Mouse (Mus musculus) lung, postnatal 10 days (tissue): Measurements from ENCODE around the gene Ftsj1.

Experiments
- DNase-seq: peaks from one replicate; pipeline ENCODE4 v3.0.0; 2021

Gene Ftsj1

DNA sequence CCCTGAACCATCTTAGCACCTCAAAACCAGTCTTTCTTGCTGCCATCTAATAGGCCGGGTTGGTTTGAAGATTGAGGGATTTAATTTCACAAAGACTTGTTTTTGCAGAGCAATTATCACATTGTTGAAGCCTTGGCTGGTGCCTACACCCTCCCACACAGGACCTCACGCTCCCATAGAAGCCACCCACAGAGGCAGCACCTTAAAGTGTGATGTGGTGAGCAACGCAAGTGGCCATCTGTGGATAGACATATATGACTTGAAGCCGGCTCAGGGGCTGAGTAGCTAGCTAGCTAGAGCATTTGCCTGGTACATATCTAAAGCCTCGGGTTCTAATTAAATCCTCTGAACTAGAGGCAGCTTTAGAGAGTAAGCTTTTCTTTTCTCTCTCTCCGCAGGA is 34.8 kb downstream of the Ftsj1 start:
- DNase-seq: no peak

DNA sequence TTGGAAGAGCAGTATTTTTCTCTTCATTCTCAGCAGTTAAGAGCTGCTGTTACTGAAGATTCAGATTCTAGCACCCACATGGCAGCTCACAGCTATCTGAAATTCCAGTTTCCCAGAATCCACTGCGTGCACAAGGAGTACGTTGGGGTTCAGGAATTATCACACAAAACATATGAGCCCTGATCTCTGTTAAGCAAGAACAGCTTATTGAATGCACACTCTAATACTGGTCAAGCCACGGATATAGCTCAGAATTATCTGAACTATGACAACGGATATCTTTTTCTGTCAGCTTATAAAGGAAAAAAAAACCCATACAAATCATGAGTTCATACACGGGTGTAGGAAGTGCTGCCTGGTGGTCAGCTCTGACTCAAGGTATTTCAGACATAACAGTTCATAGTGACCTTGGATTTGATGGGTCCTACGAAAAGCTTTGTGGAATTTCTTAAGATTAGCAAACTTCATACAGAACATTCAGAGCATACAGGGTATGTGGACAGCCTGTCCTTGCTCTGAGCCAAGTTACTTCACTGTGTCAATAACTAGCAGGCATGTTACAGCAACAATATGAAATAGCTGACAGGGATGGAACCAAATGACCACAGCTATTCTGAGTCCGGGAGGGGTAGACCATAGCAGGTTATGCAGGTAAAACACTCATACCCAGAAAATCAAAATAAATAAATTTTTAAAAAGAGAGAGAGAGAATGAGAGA is 40.6 kb downstream of the Ftsj1 start:
- no peak for DNase-seq

DNA sequence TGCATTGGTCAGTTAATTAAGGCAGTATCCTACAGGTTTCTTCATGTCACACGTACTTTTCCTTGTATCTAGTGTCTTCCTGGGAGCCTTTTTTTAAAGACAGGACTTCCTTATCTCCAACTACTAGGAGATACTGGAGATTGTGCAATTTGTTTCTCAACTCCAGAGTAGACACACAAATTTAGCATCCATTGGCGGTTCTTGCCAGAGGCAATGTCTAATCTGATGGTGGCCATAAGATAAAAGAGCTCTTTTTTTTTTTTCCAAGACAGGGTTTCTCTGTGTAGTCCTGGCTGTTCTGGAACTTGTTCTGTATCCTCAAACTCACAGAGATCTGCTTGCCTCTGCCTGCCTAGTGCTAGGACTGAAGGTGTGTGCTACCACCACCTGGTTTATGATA is 42.5 kb downstream of the Ftsj1 start:
- no peak for DNase-seq

DNA sequence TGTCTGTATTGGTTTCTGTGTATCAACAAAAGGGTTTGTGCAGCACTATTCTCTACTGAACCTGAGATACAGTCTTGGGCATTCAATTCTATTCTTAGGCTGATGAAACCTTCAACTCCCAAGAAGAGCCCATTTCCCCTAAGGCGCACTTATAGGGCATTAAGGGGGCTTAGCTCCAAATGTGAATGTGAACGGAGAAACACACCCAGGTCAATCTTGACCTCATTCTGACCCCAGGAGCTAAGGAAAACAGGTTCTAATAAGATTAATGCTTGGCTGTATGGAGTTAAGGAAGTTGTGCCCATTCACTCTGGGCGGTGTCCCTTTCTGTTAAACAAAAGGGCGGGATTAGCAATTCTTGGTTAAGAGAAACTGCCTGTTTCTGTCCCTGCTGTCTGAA is 45.0 kb downstream of the Ftsj1 start:
- DNase-seq: no peak

DNA sequence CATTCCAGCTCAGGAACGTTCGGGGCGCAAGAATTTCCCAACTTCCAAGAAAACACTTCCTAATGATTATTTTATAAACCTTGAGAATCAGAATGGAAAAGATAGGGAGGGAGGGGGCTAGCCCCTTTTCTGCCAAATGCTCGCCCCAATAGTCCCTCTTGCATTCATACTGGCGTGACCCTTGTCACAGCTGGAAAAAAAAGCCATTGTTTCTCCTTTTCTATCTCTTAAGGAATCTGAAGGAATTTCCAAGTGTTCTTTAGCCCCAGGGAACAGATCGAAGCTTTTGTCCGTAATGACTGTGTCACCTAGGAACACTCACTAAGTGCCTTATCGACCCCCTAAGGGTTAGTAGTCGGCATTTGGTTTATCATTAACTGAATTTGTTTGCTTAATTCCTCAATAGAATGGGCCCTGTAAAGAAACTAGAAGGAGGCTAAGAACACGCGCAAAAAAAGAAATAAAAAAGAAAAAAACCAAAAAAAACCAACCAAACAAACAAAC is 45.5 kb downstream of the Ftsj1 start:
- DNase-seq: no peak

DNA sequence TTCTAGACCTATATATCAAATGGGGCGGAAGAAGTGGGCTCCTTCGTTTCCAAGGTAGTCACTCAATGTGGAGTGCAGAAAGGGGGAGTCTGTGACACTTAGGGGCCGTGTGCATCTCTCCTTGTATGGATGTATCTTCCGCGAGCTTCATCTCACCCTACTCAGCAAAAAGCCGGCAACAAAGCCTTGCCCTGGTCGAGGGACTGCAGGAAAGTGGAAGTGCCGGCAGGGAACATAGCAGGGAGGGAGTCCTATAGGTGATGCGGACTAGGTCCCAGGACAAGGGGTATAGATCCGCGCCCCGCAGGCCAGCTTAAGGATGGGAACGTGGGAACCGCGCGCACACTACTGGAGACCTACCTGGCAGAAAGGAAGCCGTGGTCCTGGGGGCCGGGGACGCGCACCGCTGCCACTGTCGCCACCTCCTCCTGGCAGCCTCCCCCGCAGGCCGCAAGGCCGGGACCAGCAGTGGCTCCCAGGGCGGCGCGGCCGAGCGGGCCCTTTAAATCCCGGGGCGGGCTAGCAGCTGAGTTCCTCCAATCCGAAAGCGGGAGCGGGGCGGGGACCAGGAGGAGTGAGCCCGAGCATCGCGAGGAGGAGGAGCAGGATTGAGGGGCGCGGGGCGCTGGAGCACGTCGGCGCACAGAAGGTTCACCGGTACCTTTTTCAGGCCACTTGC is 46.1 kb downstream of the Ftsj1 start, which contains the start of gene Porcn:
TSS of gene Porcn (minus strand) at position 511 of the 679 bp plus-strand sequence.
- DNase-seq: peak; percentile 91

DNA sequence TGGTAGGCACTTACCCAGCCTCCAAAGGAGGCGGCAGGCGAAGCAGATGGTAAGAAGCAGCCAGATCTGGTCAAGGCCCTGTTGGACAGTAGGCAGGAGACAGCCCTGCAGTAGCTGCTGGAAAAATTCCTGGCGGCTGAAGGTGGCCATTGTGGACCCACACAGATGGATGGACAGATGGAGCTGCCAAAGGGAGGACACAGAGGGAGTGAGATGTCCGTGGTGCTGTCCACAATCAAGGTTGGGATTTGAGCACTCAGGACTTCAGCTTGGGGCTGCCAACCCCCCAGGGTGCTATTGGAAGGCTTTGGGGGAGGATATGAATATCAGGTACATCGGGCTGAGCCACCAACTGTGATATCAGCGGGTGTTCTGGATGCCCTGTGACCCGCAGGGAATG is 46.7 kb downstream of the Ftsj1 start:
- DNase-seq: no peak

DNA sequence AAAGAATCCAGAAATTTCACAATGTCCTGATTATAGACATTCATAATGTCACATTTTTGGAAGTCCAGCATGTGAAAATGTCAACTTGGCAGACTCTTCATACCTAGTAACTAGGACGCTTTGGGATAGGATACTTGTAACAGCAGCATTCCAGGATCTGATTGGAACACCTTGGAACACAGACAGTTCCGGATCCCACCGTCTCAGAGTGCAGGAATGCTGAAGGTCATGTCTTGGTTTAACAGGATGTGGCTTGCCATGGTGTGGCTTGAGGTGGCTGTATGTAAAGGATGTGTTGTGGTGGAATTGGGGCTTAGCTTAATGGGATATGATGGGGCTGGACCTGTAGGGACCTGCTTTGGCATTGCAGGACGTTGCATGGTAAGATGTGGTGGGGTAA is 47.1 kb downstream of the Ftsj1 start:
- no peak for DNase-seq

DNA sequence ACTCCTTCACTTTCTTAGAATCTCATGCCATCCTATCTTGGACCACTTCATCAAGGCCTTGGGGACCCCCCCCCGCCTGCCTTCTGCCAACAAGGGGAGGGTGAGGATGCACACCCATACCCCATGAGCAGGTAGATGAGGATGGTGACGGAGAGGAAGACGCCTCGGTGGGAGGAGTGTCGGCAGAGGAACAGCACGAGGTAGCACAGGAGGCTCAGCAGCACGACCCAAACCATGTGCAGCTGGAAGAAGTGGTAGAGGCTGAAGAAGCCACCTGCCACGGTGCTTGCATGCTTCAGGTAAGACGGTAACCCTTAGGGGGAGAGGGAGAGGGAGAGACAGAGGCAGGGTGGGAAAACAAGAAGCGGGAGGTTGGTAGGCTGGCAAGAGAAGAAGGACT is 48.1 kb downstream of the Ftsj1 start:
- no peak for DNase-seq

DNA sequence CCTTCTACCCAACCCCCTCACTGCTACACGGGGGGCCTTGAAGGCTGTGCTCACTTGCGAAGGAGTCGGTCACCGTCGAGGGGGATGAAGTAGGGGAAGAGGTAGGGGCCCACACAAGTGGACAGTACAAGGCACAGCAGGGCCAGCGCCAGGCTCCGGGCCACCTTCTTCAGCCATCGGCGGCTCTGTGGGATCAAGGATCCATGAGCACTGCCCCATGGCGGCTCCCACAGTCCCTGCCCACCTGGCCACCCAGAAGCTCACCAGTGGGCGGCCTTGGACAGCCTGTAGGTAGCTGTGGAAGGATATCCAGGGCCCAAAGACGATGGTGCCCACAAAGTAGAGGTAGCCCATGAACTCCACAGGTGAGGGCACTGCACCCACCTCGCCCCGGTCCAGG is 49.1 kb downstream of the Ftsj1 start:
- DNase-seq: no peak

DNA sequence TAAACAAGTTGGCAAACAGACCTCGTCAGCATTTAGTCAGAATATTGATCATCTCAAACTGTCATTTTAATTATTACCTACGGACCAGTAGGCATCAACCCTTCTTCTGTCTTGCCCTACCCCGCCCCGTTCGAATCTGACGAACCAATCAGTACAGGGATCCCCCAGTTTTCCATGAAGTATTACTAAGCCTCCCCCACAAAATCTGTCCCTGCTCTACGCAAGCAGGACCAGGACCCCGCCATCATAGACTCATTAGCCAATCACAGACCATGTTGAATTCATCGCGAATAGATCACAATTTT is 58.8 kb downstream of the Ftsj1 start, which contains the start of gene Ebp:
TSS of gene Ebp (minus strand) at position 94 of the 305 bp plus-strand sequence.
- peak; percentile 5 for DNase-seq

DNA sequence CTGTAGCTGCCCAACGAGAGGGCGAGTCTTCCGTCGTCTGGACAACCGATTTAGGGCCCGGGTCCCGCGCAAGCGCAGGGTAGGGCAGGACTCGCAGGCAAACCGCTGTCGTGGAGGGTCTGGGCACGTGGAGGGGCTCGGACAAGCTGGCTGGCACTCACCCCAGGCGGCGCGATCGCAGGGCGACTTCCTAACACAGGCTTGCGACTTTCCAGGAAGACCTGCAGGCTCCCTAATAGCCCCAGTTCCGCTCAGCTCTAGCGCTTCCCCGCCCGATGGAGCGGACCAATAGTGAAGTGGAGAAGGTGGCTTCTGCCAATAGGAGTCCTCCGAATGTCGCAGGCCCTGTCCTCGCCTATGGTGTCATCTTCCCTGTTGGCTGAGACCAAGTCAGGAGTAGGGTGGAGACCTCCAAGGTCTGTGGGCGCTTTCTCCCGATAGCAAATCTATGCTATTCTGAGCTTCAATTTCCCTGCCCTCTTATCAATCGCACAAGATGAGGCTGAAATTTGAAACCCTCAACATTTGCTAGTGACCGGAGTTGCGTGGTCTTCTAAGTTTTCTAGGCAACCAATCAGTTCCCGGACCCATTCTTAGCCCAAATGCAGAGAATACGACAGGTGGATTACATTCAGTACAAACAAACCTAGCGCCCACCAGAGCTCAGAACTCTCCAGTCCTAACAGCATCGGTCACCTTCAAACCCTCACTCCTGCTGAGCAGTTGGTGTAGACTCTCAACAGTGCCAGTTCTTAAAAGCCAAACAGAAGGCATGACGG is 59.4 kb downstream of the Ftsj1 start:
- DNase-seq: peak; percentile 83

DNA sequence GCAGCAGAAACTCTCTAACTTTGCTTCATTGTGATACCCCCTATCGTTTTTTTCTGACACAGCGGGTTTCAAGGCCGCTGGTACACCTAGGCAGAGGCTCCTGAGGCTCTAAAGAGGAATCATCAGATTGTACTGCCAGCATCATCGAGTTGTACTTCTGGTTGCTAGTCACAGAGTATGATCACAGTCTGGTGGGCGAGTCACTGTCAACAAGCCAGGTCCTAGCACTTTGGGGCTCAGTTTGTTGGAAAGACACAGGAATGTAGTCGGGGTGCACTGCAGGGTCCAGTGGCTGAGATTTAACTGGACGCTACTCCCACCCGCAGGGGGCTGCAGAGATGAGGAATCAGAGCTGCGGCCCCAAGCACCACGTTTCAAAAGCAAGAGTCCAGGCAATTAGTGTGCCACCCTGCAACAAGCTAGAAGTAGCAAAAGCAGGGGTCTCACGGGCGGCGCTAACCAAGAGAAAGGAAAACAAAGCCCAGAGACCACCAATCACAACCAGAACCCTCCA is 60.0 kb downstream of the Ftsj1 start:
- no peak for DNase-seq
